Mouse (Mus musculus) liver, embryonic 16.5 days (tissue): ENCODE data around the gene Gm10570. TPM values are rescaled to one million over a fixed set of nuclear protein-coding genes. Genes with fewer than 3 reads are reported as not detected.

Source experiments
- polyA plus RNA-seq: library from polyadenylated mRNA; unstranded; fragments of >200 nt; fragmentation: Nextera tagmentation; extraction: Ambion mirVana; gene quantifications from 2 replicates; pipeline ENCODE4 v1.2.1, GENCODE M21; 2015

Gm10570 gene
- polyA plus RNA-seq, 1 experiment from 2014 or later, result not detected

Other genes starting within 250 kb of the Gm10570 start
- 40.6 and 43.6 TPM in 2 replicates for gene Pef1, start 206.1 kb downstream of the Gm10570 start, polyA plus RNA-seq
- gene Hcrtr1, start 169.3 kb downstream of the Gm10570 start, polyA plus RNA-seq, result 0.06 TPM in 1 of 2 replicates, not detected in the other
- gene Tinagl1, start 133.6 kb downstream of the Gm10570 start, polyA plus RNA-seq, result 35.0 and 37.8 TPM in 2 replicates
- gene Gm853, start 86.3 kb downstream of the Gm10570 start, polyA plus RNA-seq, result not detected in 2 replicates
- 0.76 and 1.3 TPM in 2 replicates for gene Serinc2, start 29.5 kb downstream of the Gm10570 start, polyA plus RNA-seq
- gene Fabp3, start 79 bp downstream of the Gm10570 start, polyA plus RNA-seq, result 3.0 and 5.4 TPM in 2 replicates
- 27.5 and 32.1 TPM in 2 replicates for gene Zcchc17, start 51.3 kb upstream of the Gm10570 start, polyA plus RNA-seq
- 52.4 and 56.3 TPM in 2 replicates for gene Snrnp40, start 51.5 kb upstream of the Gm10570 start, polyA plus RNA-seq